Mouse (Mus musculus) hematopoietic stem cell, adult 5-6 weeks (primary cell): ENCODE data around the gene Ppil2. TPM values are rescaled to one million over a fixed set of nuclear protein-coding genes. Genes with fewer than 3 reads are reported as not detected.

ENCODE experiments used
- ATAC-seq, 2 experiments: fragments of 125-278 bp in 1 of 2; replicated peaks in 1 of 2; 2 replicates each; pipeline ENCODE4 v1.8.0; 2016 to 2017; ENCODE audit warnings: inconsistent platforms in 2 of 2, mild to moderate bottlenecking in 2 of 2, moderate number of reproducible peaks in 2 of 2, low read depth in 1 of 2, moderate TSS enrichment in 1 of 2; ENCODE audit not compliant: low FRiP score in 2 of 2, poor library complexity in 2 of 2, severe bottlenecking in 2 of 2, insufficient read depth in 1 of 2, low TSS enrichment in 1 of 2
- total RNA-seq: library from RNA; stranded (forward); fragments of 172-1452, 232-1000 nt; gene quantifications from 2 replicates; pipeline ENCODE4 v1.2.3, GENCODE M21; 2017

Ppil2 gene
- total RNA-seq: 85.2 and 117 TPM in 2 replicates

DNA sequence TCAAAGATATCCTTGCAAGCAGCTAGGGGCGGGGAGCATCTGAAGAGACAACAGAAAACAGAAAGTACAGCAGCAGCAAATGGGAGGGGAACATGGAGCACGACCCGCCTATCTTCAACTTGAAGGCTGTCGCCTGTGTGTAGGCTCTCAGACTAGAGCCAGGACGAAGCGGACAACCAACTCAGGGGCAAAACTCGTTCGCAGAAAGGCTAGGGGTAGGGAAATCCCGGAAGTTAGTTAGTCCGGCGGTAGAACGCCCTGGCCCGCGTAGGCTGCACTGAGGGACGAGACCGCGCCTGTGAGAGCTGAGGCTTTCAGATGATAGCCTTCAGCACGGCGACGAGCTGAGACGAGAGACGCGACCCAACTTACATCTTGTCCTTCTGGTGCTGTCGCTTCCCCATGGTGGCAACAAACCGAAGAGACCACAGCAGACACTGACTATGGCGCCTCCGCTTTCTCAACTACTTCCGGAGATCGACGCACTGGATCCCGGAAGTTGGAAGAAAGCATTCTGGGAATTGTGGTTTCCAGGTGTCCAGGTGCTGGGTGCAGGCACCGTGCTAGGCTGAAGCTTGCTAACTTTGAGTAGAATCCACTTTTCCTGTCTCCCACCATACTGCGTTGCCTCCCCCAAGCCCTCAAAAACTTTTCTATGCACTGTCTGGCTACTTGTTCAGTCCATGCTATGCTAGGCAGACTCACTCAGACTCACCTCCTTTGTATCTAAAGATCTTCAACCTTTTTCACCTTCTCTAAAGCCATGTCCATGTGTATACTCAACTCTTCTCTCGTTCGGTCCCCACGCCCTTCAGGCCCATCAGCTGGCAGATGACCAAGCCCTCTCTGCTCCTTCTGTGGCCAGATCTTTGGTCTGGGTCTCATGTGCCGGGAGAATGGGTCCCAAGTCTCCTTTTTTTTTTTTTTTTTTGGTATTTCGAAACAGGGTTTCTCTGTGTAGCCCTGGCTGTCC, at the start of gene Ppil2:
Ppil2 (minus strand) TSS at position 487 of the 973 bp plus-strand sequence.
- ATAC-seq: peak; percentile 78 to 91

DNA sequence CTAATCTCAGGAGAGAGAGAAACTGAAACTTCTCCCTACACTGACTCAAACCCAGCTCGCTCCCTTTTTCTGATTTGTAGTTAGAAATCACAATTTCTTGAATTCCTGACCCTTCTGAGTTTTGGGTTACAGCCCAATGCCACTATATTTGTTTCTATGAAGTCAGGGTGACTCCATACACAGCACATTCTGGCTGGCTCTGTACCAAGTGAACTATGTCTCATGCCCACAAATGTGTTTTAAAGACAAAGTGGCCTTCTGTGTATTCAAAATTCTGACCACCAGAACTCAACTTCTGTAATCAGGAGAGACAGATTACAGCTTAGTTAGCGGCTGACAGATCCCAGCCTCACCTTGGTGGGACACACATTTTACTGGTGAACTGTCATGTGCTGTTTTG, 43.3 kb upstream of the Ppil2 start:
- no peak for ATAC-seq

DNA sequence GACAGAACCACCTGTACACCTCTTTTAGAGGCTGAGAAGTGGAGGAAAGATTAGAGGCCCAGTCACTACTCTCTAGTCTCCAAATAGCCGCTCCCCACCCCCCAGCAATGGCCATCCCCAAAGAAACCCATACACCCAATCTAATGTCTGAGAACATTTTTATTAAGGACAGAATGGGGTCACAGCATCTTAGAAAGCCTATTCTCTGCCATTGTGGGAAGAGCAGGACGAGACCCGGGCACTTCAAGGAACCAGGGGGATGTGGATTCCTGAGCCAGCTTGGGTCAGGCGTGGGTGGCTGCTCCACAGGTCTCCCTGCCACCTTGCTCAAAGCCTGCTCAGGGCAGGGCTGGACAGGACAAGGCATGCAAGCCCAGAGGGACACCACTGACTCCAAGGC, 40.8 kb upstream of the Ppil2 start:
- ATAC-seq: no peak

DNA sequence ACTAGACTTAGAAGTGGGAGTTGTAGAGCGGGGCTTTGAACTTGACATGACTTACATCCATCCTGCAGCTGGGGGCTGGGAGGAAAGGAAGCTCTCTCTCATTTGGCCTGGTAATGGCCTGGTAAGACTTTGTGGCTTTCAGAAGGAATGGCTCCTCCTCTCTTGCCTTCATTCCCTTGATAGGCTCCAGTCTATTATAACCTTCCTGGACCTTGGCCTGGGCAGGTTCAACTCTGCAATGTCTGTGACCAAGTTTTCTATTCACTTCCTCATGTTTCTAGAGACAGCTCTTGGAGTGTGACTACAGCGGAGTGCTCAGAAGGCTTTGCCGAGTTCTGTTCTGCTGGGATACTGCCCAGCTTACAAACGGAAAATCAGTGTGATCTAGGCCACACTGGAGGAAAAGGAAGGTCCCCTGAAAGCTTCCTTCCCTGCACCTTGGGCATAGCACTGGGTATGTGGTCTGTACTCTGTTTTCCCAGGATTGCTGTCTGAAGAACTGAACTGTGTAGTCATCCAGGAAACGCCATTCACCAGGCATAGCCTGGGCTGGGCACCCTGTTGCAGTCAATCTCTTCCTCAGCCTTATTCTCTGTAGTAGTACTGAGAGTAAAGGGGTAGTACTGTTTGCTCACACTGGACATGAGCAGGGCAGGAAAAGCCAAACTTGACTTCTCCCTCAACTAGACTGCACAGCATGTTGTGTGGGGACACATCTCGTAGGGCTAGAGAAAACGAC, 39.6 kb upstream of the Ppil2 start:
- ATAC-seq: no peak

DNA sequence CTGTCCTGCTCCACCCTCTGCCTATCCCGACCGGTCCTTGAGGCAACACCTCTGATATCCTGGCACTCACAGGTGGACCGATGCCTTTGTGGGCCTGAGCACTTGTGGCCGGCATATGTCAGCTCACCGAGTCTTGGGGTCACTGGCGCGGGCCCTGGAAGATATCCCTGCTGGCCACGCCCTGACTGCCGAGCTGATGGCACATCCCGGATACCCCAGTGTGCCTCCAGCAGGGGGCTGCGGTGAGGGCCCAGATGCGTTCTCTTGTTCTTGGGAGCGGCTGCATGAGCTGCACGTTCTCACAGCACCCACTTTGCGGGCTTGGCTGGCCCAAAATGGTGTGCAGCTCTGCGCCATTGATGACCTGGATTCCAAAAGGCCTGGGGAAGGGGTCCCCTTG, 37.0 kb upstream of the Ppil2 start:
- ATAC-seq: no peak

DNA sequence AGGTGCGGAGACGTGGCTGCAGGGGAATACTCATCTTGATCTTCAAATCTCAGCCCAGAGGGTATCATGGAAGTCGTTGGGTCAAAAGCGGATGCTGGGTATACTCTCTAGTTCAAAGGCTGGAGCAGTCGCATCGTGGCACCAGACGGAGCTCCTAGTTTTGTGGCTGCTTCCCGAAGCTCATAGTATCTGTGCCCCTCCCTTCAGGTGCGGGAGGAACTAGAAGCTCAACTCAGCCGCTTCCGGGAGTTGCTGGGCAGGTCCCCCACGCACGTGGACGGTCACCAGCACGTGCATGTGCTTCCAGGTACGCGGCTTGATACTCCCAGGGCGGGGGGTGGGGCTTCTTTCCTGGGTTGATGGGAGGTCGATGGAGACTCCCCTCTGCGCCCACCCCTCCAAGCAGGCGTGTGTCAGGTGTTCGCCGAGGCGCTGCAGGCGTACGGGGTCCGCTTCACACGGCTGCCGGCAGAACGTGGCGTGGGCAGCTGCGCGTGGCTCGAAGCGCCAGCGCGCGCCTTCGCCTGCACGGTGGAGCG, 36.4 kb upstream of the Ppil2 start:
- ATAC-seq: peak in 1 of 2 experiments; percentile 26; a peak in 1 of 4 replicates

DNA sequence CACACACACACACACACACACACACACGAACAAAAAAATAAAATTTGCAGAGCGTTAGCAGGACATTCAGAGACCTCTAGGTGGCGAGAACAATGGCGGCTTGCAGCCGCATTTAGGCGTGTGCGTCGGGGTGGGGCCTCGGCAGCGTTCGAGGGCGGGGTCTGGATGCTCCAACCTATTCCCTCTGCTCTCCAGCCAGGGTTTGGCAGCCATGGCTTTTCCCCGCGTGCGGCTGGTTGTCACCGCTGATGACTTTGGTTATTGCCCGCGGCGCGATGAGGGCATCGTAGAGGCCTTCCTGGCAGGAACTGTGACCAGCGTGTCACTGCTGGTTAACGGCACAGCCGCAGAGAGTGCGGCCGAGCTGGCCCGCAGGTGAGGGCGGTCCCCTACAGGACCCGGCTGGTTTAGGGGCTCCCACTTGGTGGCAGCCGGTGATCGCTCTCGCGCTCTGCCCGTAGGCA, 35.7 kb upstream of the Ppil2 start, which contains the start of gene Ccdc116:
Ccdc116 (minus strand) TSS at position 458 of the 464 bp plus-strand sequence.
- peak; percentile 88 to 91 for ATAC-seq

DNA sequence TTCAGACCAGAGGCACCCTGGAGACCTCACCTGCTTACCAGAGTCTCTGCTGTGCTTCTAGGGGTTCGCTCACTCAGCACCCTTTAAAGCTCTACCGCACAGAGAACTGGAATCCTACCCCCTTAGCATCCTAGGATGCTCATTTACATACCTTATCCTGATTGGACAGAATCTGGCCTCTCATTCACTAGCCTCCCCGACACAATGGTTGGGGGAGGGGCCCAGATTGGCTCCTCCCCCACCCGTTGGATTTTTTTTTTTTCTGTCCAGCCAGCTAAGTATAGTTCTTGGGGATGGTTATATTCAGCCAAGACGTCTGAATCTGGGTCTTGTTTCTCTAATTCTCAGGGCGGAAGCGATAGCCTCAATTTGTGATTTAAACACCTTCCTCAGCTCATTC, 33.3 kb upstream of the Ppil2 start, which contains the start of gene Ydjc:
Ydjc (plus strand) TSS at position 283 of the 400 bp plus-strand sequence.
- ATAC-seq: peak in 1 of 2 experiments; percentile 19; a peak in 1 of 4 replicates

DNA sequence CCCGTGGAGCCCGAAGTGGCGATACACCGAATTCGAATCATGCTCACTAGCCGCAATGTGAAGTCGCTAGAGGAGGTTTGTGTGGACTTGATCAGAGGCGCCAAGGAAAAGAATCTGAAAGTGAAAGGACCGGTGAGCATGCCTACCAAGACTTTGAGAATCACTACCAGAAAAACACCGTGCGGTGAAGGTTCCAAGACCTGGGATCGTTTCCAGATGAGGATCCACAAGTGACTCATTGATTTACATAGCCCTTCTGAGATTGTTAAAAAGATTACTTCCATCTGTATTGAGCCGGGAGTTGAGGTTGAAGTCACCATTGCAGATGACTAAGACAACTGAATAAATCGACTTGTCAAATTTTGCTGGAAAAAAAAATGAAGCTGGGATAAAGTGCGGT, 26.3 kb upstream of the Ppil2 start:
- no peak for ATAC-seq

DNA sequence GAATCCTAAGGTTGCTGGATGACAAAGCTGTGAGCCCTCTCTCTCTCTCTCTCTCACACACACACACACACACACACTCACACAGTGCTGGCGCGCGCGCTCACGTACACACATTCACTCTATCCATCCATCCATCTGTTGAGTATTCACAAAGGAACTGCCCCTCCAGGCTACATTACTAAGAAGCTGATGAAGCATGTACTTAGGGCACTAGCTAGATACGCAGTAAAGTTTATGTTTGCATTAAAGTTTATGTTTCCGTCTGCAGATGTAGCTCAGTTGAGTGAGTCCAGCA, 21.8 kb upstream of the Ppil2 start:
- ATAC-seq: no peak

DNA sequence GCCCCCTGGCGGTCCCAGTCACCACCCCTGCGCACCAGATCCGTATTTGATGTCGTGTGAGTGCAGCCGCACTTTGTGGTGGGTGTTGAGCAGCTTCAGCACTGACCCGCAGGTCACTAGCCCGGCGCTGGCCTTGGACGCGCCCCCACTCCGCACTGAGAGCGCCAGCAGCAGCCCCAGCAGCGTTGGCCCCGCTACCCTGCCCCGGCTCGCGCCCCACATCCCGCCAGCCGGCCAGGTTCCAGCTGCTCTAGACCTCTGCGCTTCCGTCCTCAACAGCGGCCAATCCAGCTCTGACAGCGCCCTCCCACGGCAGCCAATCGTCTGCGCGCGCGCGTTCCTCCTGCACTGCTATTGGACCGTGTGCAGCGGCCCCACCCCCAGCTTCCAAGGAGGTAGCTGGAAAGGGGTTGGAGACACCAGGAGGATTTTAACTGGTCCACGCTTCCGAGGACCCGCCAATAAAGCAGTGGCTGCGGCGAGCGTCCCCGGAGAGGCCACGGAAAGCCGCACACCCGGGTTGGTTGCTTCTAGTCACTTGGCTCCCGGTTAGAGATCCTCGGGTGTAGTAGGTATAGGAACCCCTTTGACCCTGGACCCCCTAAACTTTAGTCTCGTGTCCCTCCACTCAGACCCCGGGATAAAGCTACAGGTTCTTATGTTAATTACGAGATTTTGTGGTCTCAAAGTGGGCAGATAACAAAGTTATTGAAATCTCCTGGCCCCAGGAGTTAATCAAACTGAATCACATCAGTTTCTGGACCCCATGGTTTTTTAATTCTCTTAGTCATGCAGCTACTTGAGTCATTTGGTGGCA, 21.2 kb upstream of the Ppil2 start, which contains the start of gene Sdf2l1:
Sdf2l1 (minus strand) TSS at position 295 of the 817 bp plus-strand sequence.
- peak; percentile 98 to 99 for ATAC-seq

DNA sequence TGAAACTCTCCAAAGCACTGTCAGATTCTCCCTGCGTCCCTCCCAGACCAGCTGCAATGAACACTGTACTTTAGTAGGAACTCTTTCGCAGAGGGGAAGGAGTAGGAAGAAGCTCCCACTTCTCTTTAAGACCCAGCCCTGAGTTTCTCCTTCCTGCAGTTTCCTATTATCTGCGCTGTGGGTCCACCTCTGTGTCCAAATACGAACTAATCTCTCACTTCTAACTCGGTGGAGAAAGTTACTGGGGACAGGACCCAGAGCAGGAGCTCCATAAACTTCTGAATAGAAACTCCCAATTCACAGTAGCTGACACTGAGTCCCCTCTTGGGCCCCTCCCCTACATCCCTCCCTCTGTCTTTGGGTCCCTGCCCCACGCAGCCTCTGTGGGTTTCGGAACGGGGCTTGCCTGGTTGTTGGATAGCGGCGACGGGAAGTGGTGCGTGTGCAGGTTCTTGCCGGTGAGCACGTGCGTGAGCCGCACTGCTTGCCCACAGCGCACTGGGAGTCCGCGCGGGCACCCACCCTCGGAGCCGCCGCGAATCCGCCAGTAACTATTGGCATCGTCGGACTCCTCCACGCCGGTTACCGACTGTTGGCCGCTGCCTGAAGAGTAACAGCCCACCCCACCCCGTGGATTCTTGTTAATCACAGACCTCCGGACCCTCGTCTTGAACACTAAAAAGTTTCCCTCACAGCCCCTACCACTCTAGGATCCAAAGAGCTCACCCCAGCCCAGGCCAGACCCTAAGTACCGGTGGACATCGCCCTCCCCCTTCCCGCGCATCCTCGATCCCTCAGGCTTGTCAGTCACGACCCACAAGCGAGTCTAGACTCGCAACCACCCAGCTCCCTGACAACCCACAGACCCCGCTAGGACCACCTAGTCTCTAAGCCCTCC, 20.4 kb upstream of the Ppil2 start:
- ATAC-seq: peak; percentile 30 to 44; a peak in 3 of 4 replicates

DNA sequence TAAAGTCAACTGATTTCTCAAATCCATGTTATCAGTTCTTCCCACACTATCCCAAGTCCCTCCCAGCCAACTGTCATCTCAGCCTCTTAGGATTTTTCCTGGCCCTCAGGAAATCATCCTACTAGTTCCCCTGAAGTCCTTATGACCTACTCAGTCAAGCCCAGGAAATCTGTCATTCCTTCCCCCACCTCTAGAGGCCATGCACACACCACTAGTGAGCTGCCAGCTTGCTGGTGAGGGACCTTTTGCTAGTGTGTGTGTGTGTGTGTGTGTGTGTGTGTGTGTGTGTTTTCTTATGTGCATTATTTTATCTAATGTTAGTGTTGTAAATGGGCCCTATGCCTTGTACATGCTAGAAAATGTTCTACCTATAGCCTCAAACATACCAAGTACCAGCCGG, 16.2 kb upstream of the Ppil2 start:
- ATAC-seq: no peak

DNA sequence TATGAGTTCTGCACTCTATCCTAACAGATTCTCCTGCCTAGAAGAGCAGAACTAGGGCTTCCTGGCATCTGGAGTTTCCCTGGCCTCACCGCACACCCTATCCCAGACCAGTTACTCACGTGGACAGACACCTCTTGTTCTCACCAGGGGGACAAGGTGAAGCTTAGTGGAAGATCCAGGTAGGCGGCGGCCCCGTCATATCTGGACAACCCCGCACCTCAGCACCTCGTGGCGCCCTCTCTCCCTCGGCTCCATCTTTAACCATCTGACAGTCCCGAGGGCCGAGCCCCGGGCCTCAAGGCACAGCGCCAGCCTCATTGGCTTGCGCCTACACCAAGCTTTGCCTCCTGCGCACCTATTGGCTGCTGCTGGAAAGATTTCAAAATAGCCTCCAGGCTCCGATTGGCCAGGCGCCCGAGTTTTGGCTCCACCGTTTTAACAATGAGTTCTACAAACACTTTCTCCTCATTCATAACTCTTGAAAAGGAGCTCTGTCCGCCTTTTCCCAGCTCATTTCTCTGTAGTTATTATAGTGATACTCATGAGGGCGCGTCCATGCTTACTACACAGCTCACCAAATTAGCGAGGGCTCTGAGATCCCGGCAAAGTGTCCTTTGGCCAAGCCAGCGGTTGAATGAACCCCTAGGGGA, 13.9 kb upstream of the Ppil2 start, which contains the start of gene 2610318N02Rik:
2610318N02Rik (minus strand) TSS at position 297 of the 650 bp plus-strand sequence.
- peak; percentile 96 to 98 for ATAC-seq

DNA sequence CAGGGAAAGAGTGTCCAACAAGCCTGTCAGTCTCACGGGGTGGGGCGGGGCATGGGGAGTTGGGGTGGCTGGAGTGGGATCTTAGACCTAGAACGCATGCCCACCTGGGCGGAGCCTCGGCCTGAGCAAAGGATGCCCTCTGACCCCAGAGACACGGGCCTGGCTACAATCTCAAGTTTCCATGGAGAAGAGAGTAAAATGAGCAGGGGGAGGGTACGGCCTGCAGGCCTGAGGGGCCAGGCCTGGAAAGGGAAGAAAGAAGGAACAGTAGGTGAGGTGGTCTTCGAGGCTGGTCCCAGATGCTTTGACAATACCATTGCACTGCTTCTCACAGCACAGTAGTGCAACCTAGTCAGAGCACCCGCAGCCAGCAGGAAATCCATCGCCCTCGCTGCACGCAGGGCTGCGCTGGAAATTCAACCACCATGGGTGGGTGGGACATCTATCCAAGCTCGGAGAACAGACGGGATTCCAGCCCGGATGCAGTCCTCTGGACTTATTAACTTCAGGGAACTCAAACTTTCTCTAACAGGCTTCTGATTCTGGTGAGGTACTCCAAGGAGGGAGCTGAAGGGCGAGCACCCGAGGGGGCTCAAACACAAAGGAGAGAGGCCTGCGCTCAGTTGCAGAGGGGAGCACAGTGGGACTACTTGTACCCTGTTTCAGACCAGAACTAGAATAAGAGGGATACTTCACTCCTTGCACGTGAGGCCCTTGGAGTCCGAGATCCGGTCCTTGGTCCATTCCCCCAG, 13.2 kb upstream of the Ppil2 start:
- peak in 1 of 2 experiments; percentile 9; a peak in 1 of 4 replicates for ATAC-seq
